Mouse (Mus musculus) 416B (cell line): ENCODE measurements around the gene Rrp36.

ENCODE experiments used
- DNase-seq: peaks from one replicate; pipeline ENCODE4 v3.0.0; 2011; ENCODE audit warnings: low read depth

The Rrp36 gene

GRCm38 (mm10) chr17:46617799-46618198 is 56.4 kb downstream of the Rrp36 start:
- DNase-seq: no peak
